Comparison of ENCODE assay signal across 10 mouse cellular contexts in the genomic region with DNA sequence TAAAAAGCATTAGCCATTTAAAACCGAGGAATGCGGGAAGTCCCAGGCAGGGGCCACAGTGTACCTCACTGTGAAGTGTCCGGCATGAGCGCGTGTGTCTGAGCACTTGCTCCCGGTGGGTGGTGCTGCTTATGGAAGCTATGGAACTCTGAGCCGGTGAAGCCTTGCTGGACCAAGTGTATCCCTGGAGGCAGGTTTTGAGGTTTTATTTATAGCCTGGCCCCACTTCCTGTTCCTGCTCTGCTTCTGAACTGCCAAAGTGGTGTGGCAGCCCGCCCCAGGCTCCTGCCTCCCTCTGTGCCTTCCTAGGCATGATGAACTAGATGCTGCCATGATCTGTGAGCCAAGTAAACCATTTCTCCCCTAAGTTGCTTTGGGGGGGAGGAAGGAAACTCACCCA.
DNase-seq lines count a peak whose midpoint lies in the region; ATAC-seq and TF ChIP-seq lines count a peak whose summit lies in the region.
"Had no signal": no experiment of that assay in that cellular context is flagged by ENCODE, and none has a peak within 500 bp of the region (broad histone marks: within the 10 kb centered on the region; RNA-seq: fewer than 3 reads in every experiment).

No protein-coding gene starts in this region.

- no peak for TF ChIP-seq CTCF in lung, postnatal 0 days (IDR thresholded peaks at IDR 0.05)

- no peaks in the 10 kb centered on the region for H3K27me3 ChIP-seq in lung, postnatal 0 days (replicated peaks; ENCODE audit: insufficient read depth, low read length)
- no peaks in the 10 kb centered on the region for H3K27me3 ChIP-seq in stomach, embryonic 14.5 days (ENCODE audit: control insufficient read depth, insufficient read depth, low read length)

- H3K27ac ChIP-seq in lung, postnatal 0 days (ENCODE audit: low read length), result 0 out of 2 replicates have a peak overlapping the region, but pooled peaks have one; percentile 10
- no peak overlapping the region for H3K27ac ChIP-seq in stomach, embryonic 14.5 days (ENCODE audit: low read length)

- no peak for DNase-seq in lung, postnatal 0 days (ENCODE audit: low spot score)
- DNase-seq in lung, postnatal 14 days, result no peak
- peak; percentile 66 for DNase-seq in gastrocnemius, postnatal 25 days
- DNase-seq in heart, postnatal 4 days, result peak; percentile 54
- DNase-seq in left cerebral cortex, adult 18-20 months (ENCODE audit: low spot score in 2 of 2), result no peak
- no peak for DNase-seq in urinary bladder, postnatal 36 days (ENCODE audit: low spot score in 2 of 2)
- no peak for DNase-seq in yolk sac, embryonic 10.5 days (ENCODE audit: low spot score)
- DNase-seq: adrenal gland, postnatal 14 days; spleen, adult 18-20 months had no signal

- 50% methylated on average over 8 of the region's 8 CpGs for WGBS in lung, postnatal 0 days
- WGBS in stomach, embryonic 14.5 days, result 70% methylated on average over 8 of the region's 8 CpGs

- TF ChIP-seq EP300 in lung, postnatal 0 days (IDR thresholded peaks at IDR 0.05), result no peak

- no peak for ATAC-seq in lung, postnatal 0 days
- ATAC-seq in stomach, embryonic 14.5 days (ENCODE audit: insufficient number of reproducible peaks, insufficient read depth, low FRiP score, low read depth), result no peak

- H3K4me1 ChIP-seq in lung, postnatal 0 days (ENCODE audit: insufficient read depth, low read depth, low read length), result no peaks in the 10 kb centered on the region; the same call in 1 of the 2 replicates
- H3K4me1 ChIP-seq in stomach, embryonic 14.5 days (ENCODE audit: control insufficient read depth, insufficient read depth, low read length), result no peaks in the 10 kb centered on the region

- no peaks in the 10 kb centered on the region for H3K9me3 ChIP-seq in lung, postnatal 0 days (ENCODE audit: low read length)
- no peaks in the 10 kb centered on the region for H3K9me3 ChIP-seq in stomach, embryonic 14.5 days (ENCODE audit: control insufficient read depth, low read depth, low read length)

- H3K9ac ChIP-seq in lung, postnatal 0 days (replicated peaks; ENCODE audit: low read depth), result no peak overlapping the region
- H3K9ac ChIP-seq in stomach, embryonic 14.5 days (replicated peaks; ENCODE audit: low read depth, low read length), result no peak overlapping the region

- no peak overlapping the region for H3K4me2 ChIP-seq in lung, postnatal 0 days (replicated peaks; ENCODE audit: low read depth, low read length)
- H3K4me2 ChIP-seq in stomach, embryonic 14.5 days (replicated peaks; ENCODE audit: low read depth, low read length), result 0 out of 2 replicates have a peak overlapping the region, but pooled peaks have one; percentile 5

- no peaks in the 10 kb centered on the region for H3K36me3 ChIP-seq in lung, postnatal 0 days (ENCODE audit: insufficient read depth, low read length)
- H3K36me3 ChIP-seq in stomach, embryonic 14.5 days (ENCODE audit: control insufficient read depth, insufficient read depth, low read length), result no peaks in the 10 kb centered on the region

- H3K4me3 ChIP-seq in lung, postnatal 0 days (ENCODE audit: low read depth, low read length), result no peak overlapping the region
- no peak overlapping the region for H3K4me3 ChIP-seq in stomach, embryonic 14.5 days (ENCODE audit: low read depth, low read length)

Comparison
In these comparisons a context has a peak if more than half of its experiments do, and no peak if none do; other contexts are left out.
1. DNase-seq: peak in gastrocnemius, postnatal 25 days (single experiment) and heart, postnatal 4 days (single experiment); none in lung, postnatal 0 days (single experiment), lung, postnatal 14 days (single experiment), left cerebral cortex, adult 18-20 months (0 of 2), urinary bladder, postnatal 36 days (0 of 2) and yolk sac, embryonic 10.5 days (single experiment).